Mouse (Mus musculus) Patski (cell line): ENCODE results near the gene Slc9c1. TPM values are rescaled to one million over a fixed set of nuclear protein-coding genes. Genes with fewer than 3 reads are reported as not detected.
"Not testable (repeated sequence)": the region's sequence is repeated elsewhere in the genome, so short reads cannot be mapped to it uniquely, and the experiment has no call there.

Experiments used
- ATAC-seq: fragments of 100-300 bp; one replicate; pipeline ENCODE4 v1.8.0; 2021
- CTCF ChIA-PET: fragments of 350-600 bp; sonication (Branson Sonifier 250); formaldehyde crosslinking; loops from one replicate; lab custom pipeline; 2022; ENCODE audit warnings: inconsistent platforms; lab: Charles Lee
- POLR2A ChIA-PET: fragments of 350-600 bp; sonication (Branson Sonifier 250); formaldehyde crosslinking; loops from one replicate; lab custom pipeline; 2022; ENCODE audit warnings: antibody characterized with exemption, inconsistent platforms; lab: Charles Lee
- DNase-seq: peaks from one replicate; pipeline ENCODE4 v3.0.0-alpha.2; 2011; ENCODE audit warnings: low read depth, low spot score
- H3K27me3 ChIP-seq: fragments of 371-371 bp; one replicate; pipeline ENCODE4 v1.5.1; 2021
- CTCF ChIP-seq: fragments of 100-300 bp; IDR thresholded peaks from one replicate; pipeline ENCODE4 v1.5.1; 2021
- in situ Hi-C: fragments of 300-500 bp; cut with MboI; formaldehyde crosslinking; loops from 3 replicates; pipeline ENCODE4 v1.11.1; 2018; ENCODE audit warnings: low pct_unique_long_range_greater_than_20kb, mixed read lengths
- polyA plus RNA-seq: library from polyadenylated mRNA; unstranded; gene quantifications from one replicate; pipeline ENCODE4 v1.2.3, GENCODE M21; 2021

Slc9c1 gene
- not detected for polyA plus RNA-seq

DNA sequence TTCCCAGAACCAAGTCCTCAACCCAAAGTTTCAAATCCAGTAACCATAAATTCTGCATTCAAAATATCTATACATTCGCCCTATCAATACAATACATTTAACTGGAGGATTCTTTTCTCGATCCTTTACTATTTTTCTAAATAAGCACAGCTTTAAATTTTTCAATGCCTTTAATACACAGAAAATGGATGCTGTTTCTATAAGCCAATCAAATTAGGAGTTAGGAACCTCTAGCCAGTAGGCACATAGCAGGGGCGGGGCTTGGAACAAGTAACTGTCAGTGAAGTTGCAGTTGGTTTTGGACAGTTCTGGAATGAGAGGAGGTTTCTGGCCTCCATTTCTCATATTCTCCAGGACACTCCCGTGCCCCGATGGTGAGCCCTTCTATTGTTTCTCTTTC lies at the start of gene Slc9c1:
Gene Slc9c1 (plus strand): TSS at position 301 of the 400 bp plus-strand sequence.
- CTCF ChIA-PET: no interaction called here
- no peaks in the 10 kb centered on the region for H3K27me3 ChIP-seq
- DNase-seq (no peak), ATAC-seq (no peak)
- in situ Hi-C loops: no loop called here
- POLR2A ChIA-PET: no interaction called here
- TF ChIP-seq CTCF: no peak

DNA sequence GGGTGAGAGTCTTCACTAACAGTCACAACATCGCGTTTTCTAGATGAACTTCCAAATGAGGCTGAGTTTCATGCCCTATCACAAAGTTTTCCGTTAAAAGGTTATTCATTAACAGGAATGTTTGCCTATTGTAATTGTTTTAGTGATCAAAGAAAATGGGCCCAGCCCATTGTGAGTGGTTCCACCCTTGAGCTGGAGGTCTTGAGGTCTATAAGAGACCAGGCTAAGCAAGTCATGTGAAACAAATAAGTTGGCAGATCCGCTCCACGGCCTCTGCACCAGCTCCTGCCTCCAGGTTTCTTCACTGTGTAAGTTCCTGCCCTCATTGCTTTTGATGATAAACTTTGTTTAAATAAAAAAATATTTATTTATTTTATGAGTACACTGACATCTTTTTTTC lies 42.2 kb upstream of the Slc9c1 start, which contains the start of gene Gm609:
Gene Gm609 (minus strand): TSS at position 43 of the 400 bp plus-strand sequence.
- H3K27me3 ChIP-seq: peaks cover 6% of the 10 kb centered on the region
- POLR2A ChIA-PET: no interaction called here
- in situ Hi-C loops: no loop called here
- ATAC-seq: no peak
- TF ChIP-seq CTCF: no peak
- CTCF ChIA-PET: no interaction called here
- DNase-seq: no peak

DNA sequence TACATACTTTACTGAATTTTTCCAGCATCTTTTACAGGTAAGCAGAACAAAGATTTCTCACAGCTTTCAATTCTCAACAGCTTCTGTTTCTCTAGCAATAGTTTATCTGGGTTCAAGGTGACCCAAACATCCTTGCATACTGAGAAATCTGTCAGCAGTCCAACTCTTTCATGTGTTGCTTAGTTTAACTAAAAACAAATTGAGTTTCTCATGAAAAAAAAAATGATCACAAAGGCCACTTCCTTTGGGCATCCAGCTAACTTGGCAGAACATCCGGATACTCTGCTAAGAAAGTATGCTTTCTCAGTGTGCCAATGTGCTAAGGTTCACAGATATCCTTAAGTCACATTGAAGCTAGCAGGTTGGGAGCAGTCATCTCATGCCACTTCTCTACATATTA lies 39.8 kb upstream of the Slc9c1 start:
- in situ Hi-C loops: no loop called here
- CTCF ChIA-PET: no interaction called here
- TF ChIP-seq CTCF: no peak
- no peak for ATAC-seq
- H3K27me3 ChIP-seq: peaks cover 3% of the 10 kb centered on the region
- no peak for DNase-seq
- POLR2A ChIA-PET: no interaction called here

DNA sequence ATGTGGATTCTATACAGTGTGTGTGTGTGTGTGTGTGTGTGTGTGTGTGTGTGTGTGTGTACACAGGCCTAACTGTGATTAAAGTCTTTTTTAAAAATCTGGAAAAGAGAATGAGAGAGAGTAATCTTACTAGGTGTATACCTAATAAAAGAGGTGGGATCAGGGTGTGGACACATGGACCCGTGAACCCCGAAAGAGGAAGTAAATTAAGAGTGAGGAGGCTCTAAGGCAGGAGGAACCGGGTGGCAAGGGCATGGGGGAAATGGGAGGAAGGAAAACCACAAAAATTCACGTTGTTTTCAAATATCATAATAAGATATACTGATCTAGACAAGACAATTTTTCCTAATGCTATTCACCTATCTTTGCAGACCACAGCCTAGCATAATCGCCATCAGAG lies 9.6 kb upstream of the Slc9c1 start:
- H3K27me3 ChIP-seq: peaks cover 6% of the 10 kb centered on the region
- in situ Hi-C loops: loop anchor here (5.0 kb wide), 1 partner anchor 83 kb away; no protein-coding TSS in a partner anchor
- ATAC-seq (no peak), DNase-seq (no peak)
- ChIA-PET CTCF (no interaction called here), POLR2A (no interaction called here)
- TF ChIP-seq CTCF: no peak

DNA sequence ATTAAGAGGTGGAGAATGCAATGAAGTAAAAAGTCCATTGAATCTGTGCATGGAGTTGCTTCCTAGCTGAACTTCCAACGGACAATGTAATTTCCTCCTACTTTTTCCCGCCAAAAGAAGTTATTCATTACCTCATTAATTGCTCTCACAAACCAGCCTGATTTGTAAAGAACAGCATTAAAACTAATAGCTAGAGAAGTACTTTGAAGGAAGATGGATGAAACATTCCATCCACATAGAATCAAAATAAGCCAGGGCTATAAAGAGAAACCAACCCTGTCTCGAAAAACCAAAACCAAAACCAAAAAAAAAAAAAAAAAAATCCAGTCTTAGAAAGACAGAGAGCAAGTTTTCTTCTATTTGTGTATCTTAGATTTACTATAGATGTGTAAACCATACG lies 3.2 kb upstream of the Slc9c1 start, which contains the start of gene Gm17783:
Gene Gm17783 (minus strand): TSS at position 101 of the 400 bp plus-strand sequence.
- ChIA-PET POLR2A (interaction anchor here (0.6 kb wide), 1 partner anchor 686 kb away, joined by 5 read pairs; no protein-coding TSS in a partner anchor), CTCF (no interaction called here)
- in situ Hi-C loops: no loop called here
- DNase-seq (no peak), ATAC-seq (no peak)
- TF ChIP-seq CTCF: no peak
- H3K27me3 ChIP-seq: no peaks in the 10 kb centered on the region

GRCm38 (mm10) chr16:45538342-45538741 lies 3.2 kb downstream of the Slc9c1 start:
- in situ Hi-C loops, CTCF ChIA-PET: not testable (repeated sequence)

GRCm38 (mm10) chr16:45542108-45542507 lies 7.0 kb downstream of the Slc9c1 start:
- H3K27me3 ChIP-seq: peaks cover 6% of the 10 kb centered on the region
- ChIA-PET POLR2A (no interaction called here), CTCF (interaction anchor here (1.2 kb wide), 1 partner anchor 67 kb away, joined by 3 read pairs; no protein-coding TSS in a partner anchor)
- ATAC-seq (no peak), DNase-seq (no peak)
- in situ Hi-C loops: no loop called here
- TF ChIP-seq CTCF: no peak

More at GRCm38 (mm10) chr16:45538342-45538741, 3.2 kb downstream of the Slc9c1 start:
- ATAC-seq, DNase-seq, POLR2A ChIA-PET, H3K27me3 ChIP-seq: not testable (repeated sequence)

DNA sequence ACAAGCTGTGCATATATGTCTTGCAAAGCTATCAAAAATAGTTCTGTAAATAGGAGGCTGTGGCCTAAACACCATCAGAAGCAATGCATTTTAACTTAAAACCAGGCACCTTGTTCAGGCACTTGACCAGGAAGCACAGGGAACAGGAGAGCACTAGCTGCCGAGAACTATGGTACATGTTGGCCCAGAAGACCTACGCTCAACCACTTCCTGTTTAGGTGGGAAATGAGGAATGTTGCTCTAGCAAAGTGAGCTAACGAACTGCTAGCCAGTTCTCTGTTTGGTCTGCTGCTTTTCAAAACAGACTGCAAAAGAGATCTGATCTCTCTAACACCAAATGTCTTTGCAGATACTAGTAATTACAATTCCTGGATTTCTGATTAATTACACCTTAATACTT lies 9.2 kb downstream of the Slc9c1 start:
- no peak for TF ChIP-seq CTCF
- CTCF ChIA-PET: no interaction called here
- POLR2A ChIA-PET: no interaction called here
- no peak for ATAC-seq
- in situ Hi-C loops: no loop called here
- peaks cover 6% of the 10 kb centered on the region for H3K27me3 ChIP-seq
- DNase-seq: no peak

DNA sequence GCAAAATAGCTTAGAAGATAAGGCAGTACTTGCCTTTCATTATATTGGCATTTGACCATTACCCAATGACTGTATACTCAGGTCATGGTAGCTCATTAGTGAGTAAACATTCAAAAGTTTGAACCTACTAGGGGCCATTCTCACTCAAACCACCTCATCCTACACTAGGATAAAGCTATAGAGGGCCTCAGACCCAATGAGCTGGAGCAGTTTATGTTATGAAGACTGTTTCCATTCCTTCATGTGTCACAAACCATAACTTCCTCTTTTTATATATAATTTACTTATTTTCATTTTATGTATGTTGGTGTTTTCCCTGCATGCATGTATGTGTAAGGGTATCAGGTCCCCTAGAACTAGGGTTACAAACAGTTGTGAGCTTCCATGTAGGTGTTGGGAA lies 12.9 kb downstream of the Slc9c1 start:
- ChIA-PET CTCF (no interaction called here), POLR2A (no interaction called here)
- TF ChIP-seq CTCF: no peak
- ATAC-seq: no peak
- DNase-seq: no peak
- peaks cover 6% of the 10 kb centered on the region for H3K27me3 ChIP-seq
- in situ Hi-C loops: no loop called here

- peaks cover 13% of the 10 kb centered on the region for H3K27me3 ChIP-seq
- ChIA-PET POLR2A (no interaction called here), CTCF (no interaction called here)
- no peak for TF ChIP-seq CTCF
- in situ Hi-C loops: no loop called here
- no peak for DNase-seq
- no peak for ATAC-seq
Observed at GRCm38 (mm10) chr16:45551579-45551978, 16.5 kb downstream of the Slc9c1 start.

GRCm38 (mm10) chr16:45561747-45562146 lies 26.6 kb downstream of the Slc9c1 start:
- DNase-seq: no peak
- in situ Hi-C loops: no loop called here
- CTCF ChIA-PET: no interaction called here
- POLR2A ChIA-PET: no interaction called here
- no peak for TF ChIP-seq CTCF
- ATAC-seq: no peak
- H3K27me3 ChIP-seq: peaks cover 18% of the 10 kb centered on the region

GRCm38 (mm10) chr16:45572307-45572706 lies 37.2 kb downstream of the Slc9c1 start:
- ATAC-seq: no peak
- in situ Hi-C loops: no loop called here

More at GRCm38 (mm10) chr16:45572307-45572706, 37.2 kb downstream of the Slc9c1 start:
- no peak for DNase-seq
- POLR2A ChIA-PET: no interaction called here
- H3K27me3 ChIP-seq: peaks cover 10% of the 10 kb centered on the region
- CTCF ChIA-PET: no interaction called here
- no peak for TF ChIP-seq CTCF
